Mouse (Mus musculus) embryonic stem cell, embryonic (primary cell): ENCODE measurements around the gene Pdzd7.

Source experiments
- CTCF ChIA-PET, 4 experiments: fragments of 300-600 bp in 2 of 4; fragments of 350-600 bp in 2 of 4; sonication (Branson Sonifier 250); formaldehyde crosslinking; loops; one replicate each; lab custom pipeline; 2022; ENCODE audit warnings: inconsistent platforms in 2 of 4; lab: Charles Lee
- POLR2A ChIA-PET, 4 experiments: fragments of 300-600 bp in 2 of 4; fragments of 350-600 bp in 2 of 4; sonication (Branson Sonifier 250); formaldehyde crosslinking; loops; one replicate each; lab custom pipeline; 2022; ENCODE audit warnings: antibody characterized with exemption in 4 of 4, inconsistent platforms in 1 of 4; lab: Charles Lee

Pdzd7 gene

GRCm38 (mm10) chr19:45030111-45030510 lies 15.4 kb downstream of the Pdzd7 start:
- POLR2A ChIA-PET = interaction anchor here in 3 of 4 experiments (0.6 to 10.9 kb wide), 19 partner anchors 9 to 966 kb away, joined by 3 to 152 read pairs (median 8); partner anchors contain the start of genes Kazald1 (in 2 of the 3), Lzts2 (in 2 of the 3), Sfxn3 (in 2 of the 3) and Mrpl43 (in 1 of the 3)
- CTCF ChIA-PET = interaction anchor here (0.6 to 16.0 kb wide), 107 partner anchors 8 to 1375 kb away, joined by 3 to 523 read pairs (median 8); partner anchors contain the start of genes Lzts2 (in 4 of the 4), Pdzd7 (in 4 of the 4), Sfxn3 (in 4 of the 4) and Kazald1 (in 3 of the 4)

- POLR2A ChIA-PET = interaction anchor here in 3 of 4 experiments (1.0 to 10.9 kb wide), 15 partner anchors 12 to 56 kb away, joined by 3 to 152 read pairs (median 9); partner anchors contain the start of genes Kazald1 (in 2 of the 3), Lzts2 (in 2 of the 3), Sfxn3 (in 2 of the 3) and Mrpl43 (in 1 of the 3)
- CTCF ChIA-PET = interaction anchor here (0.5 to 16.0 kb wide), 86 partner anchors 9 to 665 kb away, joined by 3 to 523 read pairs (median 8); partner anchors contain the start of genes Lzts2 (in 4 of the 4), Sfxn3 (in 4 of the 4), Kazald1 (in 3 of the 4) and Mrpl43 (in 3 of the 4)
Measured at GRCm38 (mm10) chr19:45029571-45029970, 15.9 kb downstream of the Pdzd7 start.

GRCm38 (mm10) chr19:45028746-45029145 lies 16.8 kb downstream of the Pdzd7 start:
- ChIA-PET CTCF (interaction anchor here (0.6 to 16.0 kb wide), 20 partner anchors 8 to 697 kb away, joined by 3 to 523 read pairs (median 6); partner anchors contain the start of genes Lzts2 (in 3 of the 4), Mrpl43 (in 2 of the 4), Sfxn3 (in 2 of the 4) and Twnk (in 2 of the 4)), POLR2A (interaction anchor here in 3 of 4 experiments (0.8 to 10.9 kb wide), 14 partner anchors 9 to 450 kb away, joined by 3 to 152 read pairs (median 4); partner anchors contain the start of genes Lzts2 (in 2 of the 3), Twnk (in 2 of the 3), Mrpl43 (in 1 of the 3) and Sema4g (in 1 of the 3))

- POLR2A ChIA-PET = interaction anchor here in 3 of 4 experiments (0.5 to 10.9 kb wide), 13 partner anchors 9 to 1369 kb away, joined by 3 to 152 read pairs (median 4); partner anchors contain the start of genes Lzts2 (in 2 of the 3), Mrpl43 (in 1 of the 3), Sema4g (in 1 of the 3) and Twnk (in 1 of the 3)
- CTCF ChIA-PET = interaction anchor here (0.7 to 16.0 kb wide), 13 partner anchors 9 to 273 kb away, joined by 3 to 523 read pairs (median 5); partner anchors contain the start of genes Lzts2 (in 3 of the 4), Mrpl43 (in 2 of the 4), Sfxn3 (in 2 of the 4) and Twnk (in 2 of the 4)
Measured at GRCm38 (mm10) chr19:45027848-45028247, 17.7 kb downstream of the Pdzd7 start.

GRCm38 (mm10) chr19:45026958-45027670 lies 18.4 kb downstream of the Pdzd7 start:
- POLR2A ChIA-PET = interaction anchor here in 3 of 4 experiments (0.6 to 10.9 kb wide), 17 partner anchors 10 to 449 kb away, joined by 3 to 152 read pairs (median 4); partner anchors contain the start of genes Lzts2 (in 2 of the 3), Twnk (in 2 of the 3), Kazald1 (in 1 of the 3) and Mrpl43 (in 1 of the 3)
- CTCF ChIA-PET = interaction anchor here (0.5 to 16.0 kb wide), 11 partner anchors 10 to 831 kb away, joined by 3 to 523 read pairs (median 7); partner anchors contain the start of genes Lzts2 (in 3 of the 4), Mrpl43 (in 2 of the 4), Sfxn3 (in 2 of the 4) and Twnk (in 2 of the 4)

GRCm38 (mm10) chr19:45025937-45026568 lies 19.5 kb downstream of the Pdzd7 start:
- POLR2A ChIA-PET = interaction anchor here in 3 of 4 experiments (1.0 to 10.9 kb wide), 13 partner anchors 10 to 119 kb away, joined by 3 to 152 read pairs (median 6); partner anchors contain the start of genes Lzts2 (in 2 of the 3), Twnk (in 2 of the 3), Kazald1 (in 1 of the 3) and Mrpl43 (in 1 of the 3)
- CTCF ChIA-PET = interaction anchor here (0.6 to 16.0 kb wide), 10 partner anchors 9 to 151 kb away, joined by 3 to 523 read pairs (median 4); partner anchors contain the start of genes Lzts2 (in 2 of the 4), Mrpl43 (in 2 of the 4), Sfxn3 (in 2 of the 4) and Twnk (in 2 of the 4)

- CTCF ChIA-PET = interaction anchor here in 3 of 4 experiments (0.6 to 16.0 kb wide), 14 partner anchors 9 to 249 kb away, joined by 3 to 523 read pairs (median 4); partner anchors contain the start of genes Sfxn3 (in 2 of the 3), Kazald1 (in 1 of the 3), Lzts2 (in 1 of the 3) and Mrpl43 (in 1 of the 3)
- POLR2A ChIA-PET = interaction anchor here (0.6 to 10.9 kb wide), 17 partner anchors 9 to 493 kb away, joined by 3 to 152 read pairs (median 5); partner anchors contain the start of genes Lzts2 (in 3 of the 4), Mrpl43 (in 2 of the 4), Sfxn3 (in 2 of the 4) and Kazald1 (in 1 of the 4)
Measured at GRCm38 (mm10) chr19:45024775-45025174, 20.7 kb downstream of the Pdzd7 start.

- CTCF ChIA-PET = interaction anchor here (0.6 to 16.0 kb wide), 13 partner anchors 8 to 505 kb away, joined by 3 to 523 read pairs (median 4); partner anchors contain the start of genes Sfxn3 (in 3 of the 4), Kazald1 (in 1 of the 4), Lzts2 (in 1 of the 4) and Mrpl43 (in 1 of the 4)
- POLR2A ChIA-PET = interaction anchor here (0.8 to 10.9 kb wide), 16 partner anchors 8 to 52 kb away, joined by 3 to 152 read pairs (median 4); partner anchors contain the start of genes Lzts2 (in 3 of the 4), Sfxn3 (in 2 of the 4), Twnk (in 2 of the 4) and Kazald1 (in 1 of the 4)
Measured at GRCm38 (mm10) chr19:45023993-45024392, 21.5 kb downstream of the Pdzd7 start.

GRCm38 (mm10) chr19:45021362-45021761 lies 24.2 kb downstream of the Pdzd7 start:
- ChIA-PET CTCF (interaction anchor here in 3 of 4 experiments (1.0 to 13.7 kb wide), 5 partner anchors 8 to 21 kb away, joined by 3 to 273 read pairs (median 20); partner anchors contain the start of genes Pdzd7 (in 1 of the 3) and Sfxn3 (in 1 of the 3)), POLR2A (interaction anchor here in 2 of 4 experiments (1.0 to 1.2 kb wide), 3 partner anchors 10 to 53 kb away, joined by 3 to 5 read pairs (median 4); partner anchors contain the start of gene Twnk (in 1 of the 2))

GRCm38 (mm10) chr19:45020348-45020747 lies 25.2 kb downstream of the Pdzd7 start:
- ChIA-PET POLR2A (interaction anchor here in 3 of 4 experiments (0.5 to 9.9 kb wide), 6 partner anchors 10 to 37 kb away, joined by 3 to 141 read pairs (median 4); partner anchors contain the start of genes Twnk (in 2 of the 3) and Mrpl43 (in 1 of the 3)), CTCF (interaction anchor here (0.6 to 13.7 kb wide), 11 partner anchors 9 to 67 kb away, joined by 3 to 273 read pairs (median 4); partner anchors contain the start of genes Kazald1 (in 1 of the 4), Pdzd7 (in 1 of the 4), Sfxn3 (in 1 of the 4) and Twnk (in 1 of the 4))

- POLR2A ChIA-PET = interaction anchor here in 3 of 4 experiments (0.5 to 9.9 kb wide), 20 partner anchors 9 to 1409 kb away, joined by 3 to 152 read pairs (median 4); partner anchors contain the start of genes Twnk (in 3 of the 3), Kazald1 (in 2 of the 3), Mrpl43 (in 2 of the 3) and Ndufb8 (in 1 of the 3)
- CTCF ChIA-PET = interaction anchor here (1.0 to 16.7 kb wide), 9 partner anchors 9 to 39 kb away, joined by 3 to 523 read pairs (median 4); no protein-coding TSS in a partner anchor
Measured at GRCm38 (mm10) chr19:45018351-45018831, 27.1 kb downstream of the Pdzd7 start.

- POLR2A ChIA-PET = interaction anchor here in 3 of 4 experiments (0.5 to 9.9 kb wide), 28 partner anchors 10 to 1409 kb away, joined by 3 to 152 read pairs (median 5); partner anchors contain the start of genes Twnk (in 3 of the 3), Kazald1 (in 2 of the 3), Mrpl43 (in 2 of the 3) and Ndufb8 (in 1 of the 3)
- CTCF ChIA-PET = interaction anchor here (0.6 to 16.7 kb wide), 16 partner anchors 8 to 640 kb away, joined by 3 to 523 read pairs (median 4); partner anchors contain the start of gene Sfxn3 (in 1 of the 4)
Measured at GRCm38 (mm10) chr19:45017909-45018308, 27.6 kb downstream of the Pdzd7 start.

GRCm38 (mm10) chr19:45017216-45017771 lies 28.2 kb downstream of the Pdzd7 start:
- CTCF ChIA-PET = interaction anchor here (0.6 to 16.7 kb wide), 25 partner anchors 8 to 1301 kb away, joined by 3 to 523 read pairs (median 4); partner anchors contain the start of genes Kazald1 (in 1 of the 4), Mrpl43 (in 1 of the 4), Sfxn3 (in 1 of the 4) and Twnk (in 1 of the 4)
- POLR2A ChIA-PET = interaction anchor here (0.5 to 9.9 kb wide), 33 partner anchors 10 to 1130 kb away, joined by 3 to 152 read pairs (median 4); partner anchors contain the start of genes Twnk (in 3 of the 4), Kazald1 (in 2 of the 4), Mrpl43 (in 2 of the 4) and Ndufb8 (in 1 of the 4)
